Mouse (Mus musculus) forebrain, postnatal 0 days (tissue): ENCODE measurements at regions not wholly inside any gene's neighbourhood (a gene's known extent, or its start where the extent isn't known, plus 50 kb on each side); places are given as distances from the start of the nearest gene placed in this dataset.

Source experiments
- ATAC-seq: fragments of 200-750 bp; cut with Nextera tagmentation; 2 replicates; pipeline ENCODE4 v1.8.0; 2017; ENCODE audit warnings: mild to moderate bottlenecking, moderate library complexity
- DNase-seq: peaks from one replicate; pipeline ENCODE4 v3.0.0-alpha.2; 2015
- H3K27ac ChIP-seq: fragments of 300-500 bp; sonication (generic); 2 replicates; pipeline ENCODE4 v1.5.1; 2014; ENCODE audit warnings: low read depth, mild to moderate bottlenecking, antibody characterized with exemption, low read length, moderate library complexity, mixed read lengths
- H3K27me3 ChIP-seq: fragments of 300-500 bp; sonication (generic); 2 replicates; pipeline ENCODE4 v1.6.1; 2014; ENCODE audit warnings: mild to moderate bottlenecking, low read length, mixed read lengths; ENCODE audit not compliant: insufficient read depth
- H3K36me3 ChIP-seq: fragments of 300-500 bp; sonication (generic); 2 replicates; pipeline ENCODE4 v1.6.1; 2014; ENCODE audit warnings: mild to moderate bottlenecking, moderate library complexity; ENCODE audit not compliant: insufficient read depth
- H3K4me1 ChIP-seq: fragments of 300-500 bp; sonication (generic); 2 replicates; pipeline ENCODE4 v1.6.1; 2014; ENCODE audit warnings: antibody characterized with exemption; ENCODE audit not compliant: insufficient read depth
- H3K4me2 ChIP-seq: fragments of 300-500 bp; sonication (generic); 2 replicates; pipeline ENCODE4 v1.6.1; 2014; ENCODE audit warnings: low read depth, mild to moderate bottlenecking, moderate library complexity
- H3K4me3 ChIP-seq: fragments of 300-500 bp; sonication (generic); 2 replicates; pipeline ENCODE4 v1.5.1; 2014; ENCODE audit warnings: low read depth, low read length, mixed read lengths
- H3K9ac ChIP-seq: fragments of 300-500 bp; sonication (generic); 2 replicates; pipeline ENCODE4 v1.6.1; 2014; ENCODE audit warnings: mild to moderate bottlenecking
- H3K9me3 ChIP-seq: fragments of 300-500 bp; sonication (generic); 2 replicates; pipeline ENCODE4 v1.6.1; 2016; ENCODE audit warnings: low read length
- CTCF ChIP-seq: sonication (generic); IDR thresholded peaks from 2 replicates; pipeline ENCODE4 v1.5.1; 2016; ENCODE audit warnings: antibody characterized with exemption, control low read depth, low read depth
- WGBS: fragments of 180-500 bp; shearing (Covaris S2); extraction: QIAGEN DNeasy Blood & Tissue Kit; methylation state at CpG from one replicate; pipeline ENCODE4 v1.1.7; 2014; 5-methylcytosine and 5-hydroxymethylcytosine counted together

DNA sequence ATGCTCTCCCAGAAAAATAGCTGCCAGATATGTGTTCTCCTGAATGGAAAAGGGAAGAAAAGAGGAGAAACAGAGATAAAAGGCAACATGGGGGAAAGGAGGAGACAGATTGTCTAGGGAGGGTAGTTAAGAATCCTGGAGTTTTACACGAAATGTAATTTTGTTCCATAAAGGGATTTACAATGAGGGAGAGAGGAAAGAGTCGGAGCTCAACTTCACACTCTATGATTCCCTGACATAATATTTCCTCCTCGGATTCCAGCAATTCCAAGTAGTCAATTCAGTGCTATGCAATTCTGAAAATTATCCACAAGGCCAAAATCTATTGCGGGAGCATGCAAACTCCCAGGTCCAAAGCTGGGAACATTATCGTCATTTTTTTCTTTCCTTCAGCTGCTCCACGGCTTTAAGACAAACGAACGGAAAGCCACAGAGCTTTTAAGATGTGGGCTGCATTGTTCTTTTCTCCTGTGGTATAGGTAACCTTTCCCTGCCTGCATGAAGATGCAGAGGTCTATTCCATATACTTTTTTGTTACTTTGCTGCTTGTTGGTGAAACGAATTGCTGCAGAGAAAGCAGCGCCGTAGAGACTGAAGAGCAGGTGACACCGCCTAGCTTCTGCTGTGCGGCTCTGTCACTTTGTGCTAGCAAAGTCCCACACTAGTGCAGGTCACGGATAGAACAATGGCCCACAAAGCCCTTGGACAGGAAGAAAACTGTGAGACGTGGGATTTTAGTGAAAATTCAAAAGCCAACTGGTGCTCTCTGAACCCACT, 251.7 kb upstream of the Slc7a11 start:
- peak; percentile 15; the same call in 1 of the 2 replicates for TF ChIP-seq CTCF
- H3K4me3 ChIP-seq: no peak overlapping the region
- DNase-seq: peak; percentile 68
- H3K4me1 ChIP-seq: peaks cover 6% of the 10 kb centered on the region; the same call in 1 of the 2 replicates
- no peak overlapping the region for H3K9ac ChIP-seq
- no peaks in the 10 kb centered on the region for H3K36me3 ChIP-seq
- H3K4me2 ChIP-seq: peak overlapping the region; percentile 1; the same call in 1 of the 2 replicates
- peak overlapping the region; percentile 64 for H3K27ac ChIP-seq
- ATAC-seq: peak; percentile 89
- H3K27me3 ChIP-seq: no peaks in the 10 kb centered on the region
- 42% methylated on average over 15 of the region's 15 CpGs for WGBS
- no peaks in the 10 kb centered on the region for H3K9me3 ChIP-seq

DNA sequence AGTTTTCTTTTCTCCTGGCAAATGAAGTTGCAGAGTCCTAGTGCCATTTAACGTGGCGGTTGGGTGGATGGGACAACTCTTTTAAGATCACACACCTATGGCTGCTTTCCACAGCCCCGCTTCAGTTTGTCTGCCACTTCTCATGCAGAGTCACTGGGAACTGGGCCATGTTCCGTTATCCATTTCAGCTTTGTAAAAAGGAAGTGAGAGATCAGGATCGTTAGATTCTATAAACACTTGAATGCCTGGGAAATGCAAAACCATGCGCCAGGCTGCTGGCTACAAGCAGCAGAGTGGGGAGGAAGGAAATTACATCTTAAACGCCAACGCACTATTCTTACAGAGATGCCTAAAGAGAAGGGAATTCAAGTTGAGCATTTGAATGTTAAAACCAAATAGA, 251.1 kb upstream of the Slc7a11 start:
- H3K9me3 ChIP-seq: no peaks in the 10 kb centered on the region
- no peak overlapping the region for H3K4me3 ChIP-seq
- no peak for TF ChIP-seq CTCF
- peak overlapping the region; percentile 64 for H3K27ac ChIP-seq
- DNase-seq (no peak), ATAC-seq (peak; percentile 89)
- H3K27me3 ChIP-seq: no peaks in the 10 kb centered on the region
- no peaks in the 10 kb centered on the region for H3K36me3 ChIP-seq
- H3K4me2 ChIP-seq: no peak overlapping the region
- H3K9ac ChIP-seq: no peak overlapping the region
- 14% methylated on average over 8 of the region's 8 CpGs for WGBS
- H3K4me1 ChIP-seq: peaks cover 6% of the 10 kb centered on the region; the same call in 1 of the 2 replicates

DNA sequence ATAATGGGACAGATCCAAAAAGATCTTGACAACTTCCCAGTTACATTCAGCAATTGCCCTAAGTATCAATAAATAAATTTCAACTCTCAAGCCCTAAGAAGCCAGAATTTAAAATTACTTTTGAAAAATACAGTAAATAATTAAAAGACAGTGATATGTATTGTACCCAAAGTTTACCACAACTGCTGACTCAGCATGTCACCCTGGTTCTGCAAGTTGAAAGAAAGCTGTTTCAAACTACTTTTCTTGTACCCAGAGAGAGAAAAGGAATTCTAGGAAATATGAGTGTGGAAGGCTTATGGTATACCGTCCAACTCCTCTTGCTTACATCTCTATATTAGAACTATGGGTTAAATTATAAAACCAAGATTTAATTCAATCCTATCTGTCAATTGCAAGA, 248.9 kb upstream of the Slc7a11 start:
- Histone ChIP-seq H3K4me1 (peaks cover 6% of the 10 kb centered on the region; the same call in 1 of the 2 replicates), H3K4me2 (no peak overlapping the region), H3K9ac (no peak overlapping the region), H3K27ac (no peak overlapping the region), H3K9me3 (no peaks in the 10 kb centered on the region), H3K36me3 (no peaks in the 10 kb centered on the region), H3K4me3 (no peak overlapping the region), H3K27me3 (no peaks in the 10 kb centered on the region)
- no peak for TF ChIP-seq CTCF
- DNase-seq (no peak), ATAC-seq (no peak)
- 100% methylated on average over 1 of the region's 1 CpGs for WGBS

GRCm38 (mm10) chr3:50690750-50691149, 247.3 kb upstream of the Slc7a11 start:
- peaks cover 6% of the 10 kb centered on the region; the same call in 1 of the 2 replicates for H3K4me1 ChIP-seq
- H3K4me3 ChIP-seq: no peak overlapping the region
- no peak for TF ChIP-seq CTCF
- ATAC-seq (no peak), DNase-seq (no peak)
- 74% methylated on average over 5 of the region's 5 CpGs for WGBS
- no peak overlapping the region for H3K27ac ChIP-seq
- H3K36me3 ChIP-seq: no peaks in the 10 kb centered on the region
- H3K4me2 ChIP-seq: no peak overlapping the region
- H3K9me3 ChIP-seq: no peaks in the 10 kb centered on the region
- H3K9ac ChIP-seq: no peak overlapping the region
- no peaks in the 10 kb centered on the region for H3K27me3 ChIP-seq

DNA sequence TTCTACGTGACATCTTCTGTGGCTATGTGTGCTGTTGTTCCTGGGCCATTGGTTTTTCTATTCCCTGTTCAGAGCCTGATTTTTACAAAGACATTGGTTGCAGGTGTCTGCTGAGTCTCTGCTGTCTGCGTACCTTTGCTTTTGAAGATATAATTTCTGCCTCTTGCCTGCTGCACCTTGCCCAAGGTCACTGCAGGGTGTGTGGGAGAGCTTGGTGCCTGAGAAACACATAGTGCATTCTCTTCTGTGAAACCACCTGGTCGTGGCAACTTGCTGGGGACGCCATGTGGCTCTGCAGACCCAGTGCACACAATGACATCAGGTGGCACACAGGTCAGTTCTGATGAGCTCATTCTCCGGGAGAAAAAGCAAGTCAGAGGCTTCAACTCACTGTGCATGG, 246.0 kb upstream of the Slc7a11 start:
- DNase-seq: no peak
- no peak overlapping the region for H3K4me2 ChIP-seq
- no peaks in the 10 kb centered on the region for H3K27me3 ChIP-seq
- H3K4me1 ChIP-seq: peaks cover 1% of the 10 kb centered on the region; the same call in 1 of the 2 replicates
- H3K4me3 ChIP-seq: no peak overlapping the region
- H3K9me3 ChIP-seq: no peaks in the 10 kb centered on the region
- WGBS: 85% methylated on average over 5 of the region's 5 CpGs
- TF ChIP-seq CTCF: no peak
- H3K27ac ChIP-seq: no peak overlapping the region
- no peaks in the 10 kb centered on the region for H3K36me3 ChIP-seq
- no peak overlapping the region for H3K9ac ChIP-seq
- ATAC-seq: no peak

DNA sequence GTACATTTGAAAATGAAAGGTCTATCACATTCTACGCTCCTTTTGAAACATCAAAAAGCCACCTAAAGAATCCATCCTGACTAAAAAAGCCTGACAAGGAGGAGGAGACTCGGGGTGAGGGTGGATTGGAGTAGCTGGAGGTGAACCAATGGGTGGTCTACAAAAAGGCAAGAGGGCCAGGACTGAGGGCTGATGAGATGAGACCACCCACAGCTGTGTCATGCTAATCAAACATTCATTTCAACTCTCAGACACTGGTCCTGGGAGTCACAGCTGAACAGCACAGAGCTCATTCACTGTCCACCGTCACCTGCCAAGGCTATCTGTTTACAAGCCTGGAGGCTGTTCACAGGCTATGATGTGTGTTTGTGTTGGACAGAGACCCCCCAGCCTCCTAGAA, 244.3 kb upstream of the Slc7a11 start:
- DNase-seq: no peak
- no peak overlapping the region for H3K4me3 ChIP-seq
- H3K4me1 ChIP-seq: no peaks in the 10 kb centered on the region
- H3K36me3 ChIP-seq: no peaks in the 10 kb centered on the region
- 77% methylated on average over 3 of the region's 3 CpGs for WGBS
- H3K9me3 ChIP-seq: no peaks in the 10 kb centered on the region
- H3K9ac ChIP-seq: no peak overlapping the region
- no peak for TF ChIP-seq CTCF
- H3K27me3 ChIP-seq: no peaks in the 10 kb centered on the region
- no peak overlapping the region for H3K4me2 ChIP-seq
- H3K27ac ChIP-seq: no peak overlapping the region
- ATAC-seq: 0 out of 2 replicates have a peak, but pooled peaks have one; percentile 18

DNA sequence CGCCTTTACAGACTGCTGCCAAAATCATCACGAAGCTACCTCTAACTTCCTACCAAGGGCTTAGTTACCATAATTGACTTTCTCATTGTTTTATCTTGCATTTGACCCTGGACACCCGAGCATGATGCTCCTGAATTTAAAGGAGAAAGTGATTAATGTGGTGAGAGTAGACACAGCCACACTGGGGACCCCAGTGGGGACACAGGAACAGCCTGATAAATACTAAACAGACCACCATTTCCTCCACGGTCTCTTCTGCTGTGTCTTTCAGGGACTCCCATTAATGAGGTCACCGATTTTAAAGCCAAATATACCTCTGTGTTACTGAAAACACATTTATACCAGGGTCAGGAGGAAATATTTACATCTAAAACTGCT, 235.2 kb upstream of the Slc7a11 start:
- Histone ChIP-seq H3K4me2 (no peak overlapping the region; the same call in 1 of the 2 replicates), H3K9ac (no peak overlapping the region), H3K36me3 (no peaks in the 10 kb centered on the region), H3K4me3 (no peak overlapping the region), H3K9me3 (no peaks in the 10 kb centered on the region), H3K4me1 (no peaks in the 10 kb centered on the region), H3K27ac (no peak overlapping the region), H3K27me3 (no peaks in the 10 kb centered on the region)
- WGBS: 47% methylated on average over 5 of the region's 5 CpGs
- TF ChIP-seq CTCF: no peak
- ATAC-seq: no peak
- DNase-seq: no peak
